Mouse (Mus musculus) heart, embryonic 16.5 days (tissue): Measurements from ENCODE around the gene Rac2. TPM values are rescaled to one million over a fixed set of nuclear protein-coding genes. Genes with fewer than 3 reads are reported as not detected.

Source experiments
- ATAC-seq: fragments of 200-750 bp; cut with Nextera tagmentation; replicated peaks from 2 replicates; pipeline ENCODE4 v1.8.0; 2017; ENCODE audit warnings: moderate number of reproducible peaks; ENCODE audit not compliant: insufficient read depth, low FRiP score; ENCODE audit errors: extremely low read depth
- H3K27ac ChIP-seq: fragments of 300-500 bp; sonication (generic); 2 replicates; pipeline ENCODE4 v1.5.1; 2014; ENCODE audit warnings: mild to moderate bottlenecking, low read length, control low read depth, moderate library complexity
- H3K27me3 ChIP-seq: fragments of 300-500 bp; sonication (generic); 2 replicates; pipeline ENCODE4 v1.6.1; 2014; ENCODE audit warnings: low read length, mixed read lengths; ENCODE audit not compliant: control insufficient read depth, insufficient read depth
- H3K36me3 ChIP-seq: fragments of 300-500 bp; sonication (generic); 2 replicates; pipeline ENCODE4 v1.6.1; 2014; ENCODE audit not compliant: control insufficient read depth, insufficient read depth
- H3K4me1 ChIP-seq: fragments of 300-500 bp; sonication (generic); 2 replicates; pipeline ENCODE4 v1.6.1; 2014; ENCODE audit warnings: low read length, mixed read lengths; ENCODE audit not compliant: control insufficient read depth, insufficient read depth
- H3K4me2 ChIP-seq: fragments of 300-500 bp; sonication (generic); 2 replicates; pipeline ENCODE4 v1.6.1; 2014; ENCODE audit warnings: low read depth, mild to moderate bottlenecking, control low read depth, low read length
- H3K4me3 ChIP-seq: fragments of 300-500 bp; sonication (generic); 2 replicates; pipeline ENCODE4 v1.5.1; 2014; ENCODE audit warnings: mild to moderate bottlenecking, control low read depth, low read length
- H3K9ac ChIP-seq: fragments of 300-500 bp; sonication (generic); 2 replicates; pipeline ENCODE4 v1.6.1; 2014; ENCODE audit warnings: low read length, control low read depth
- H3K9me3 ChIP-seq: fragments of 300-500 bp; sonication (generic); replicated peaks from 2 replicates; pipeline ENCODE4 v1.6.1; 2016; ENCODE audit warnings: low read length; ENCODE audit not compliant: control insufficient read depth
- WGBS: fragments of 180-500 bp; shearing (Covaris S2); extraction: QIAGEN DNeasy Blood & Tissue Kit; methylation state at CpG from one replicate; pipeline ENCODE4 v1.1.7; 2014; 5-methylcytosine and 5-hydroxymethylcytosine counted together
- polyA plus RNA-seq: library from polyadenylated mRNA; unstranded; fragments of >200 nt; fragmentation: Nextera tagmentation; extraction: Ambion mirVana; gene quantifications from 2 replicates; pipeline ENCODE4 v1.2.1, GENCODE M21; 2015

The Rac2 gene
- polyA plus RNA-seq, 1 experiment from 2014 or later, result 88.5 TPM

- no peak for ATAC-seq
- Histone ChIP-seq H3K9ac (no peak overlapping the region), H3K27me3 (no peaks in the 10 kb centered on the region), H3K36me3 (no peaks in the 10 kb centered on the region), H3K4me2 (no peak overlapping the region), H3K4me1 (no peaks in the 10 kb centered on the region), H3K27ac (no peak overlapping the region), H3K9me3 (no peaks in the 10 kb centered on the region), H3K4me3 (no peak overlapping the region)
- 68% methylated on average over 11 of the region's 11 CpGs for WGBS
Measured at GRCm38 (mm10) chr15:78559141-78559979, 13.2 kb downstream of the Rac2 start.

- 51% methylated on average over 10 of the region's 10 CpGs for WGBS
Measured at GRCm38 (mm10) chr15:78557693-78558535, 14.7 kb downstream of the Rac2 start.

GRCm38 (mm10) chr15:78554545-78555313 lies 17.9 kb downstream of the Rac2 start:
- ATAC-seq, result no peak
- Histone ChIP-seq H3K4me1 (no peaks in the 10 kb centered on the region), H3K36me3 (no peaks in the 10 kb centered on the region), H3K9me3 (peaks cover 13% of the 10 kb centered on the region), H3K4me2 (peak overlapping the region; percentile 32), H3K27me3 (no peaks in the 10 kb centered on the region; the same call in 1 of the 2 replicates), H3K9ac (no peak overlapping the region), H3K4me3 (peak overlapping the region; percentile 15), H3K27ac (no peak overlapping the region)
- WGBS, result 61% methylated on average over 25 of the region's 25 CpGs

More at GRCm38 (mm10) chr15:78557693-78558535, 14.7 kb downstream of the Rac2 start:
- Histone ChIP-seq H3K9ac (no peak overlapping the region), H3K4me1 (no peaks in the 10 kb centered on the region), H3K9me3 (no peaks in the 10 kb centered on the region; the same call in 1 of the 2 replicates), H3K4me3 (no peak overlapping the region), H3K27ac (no peak overlapping the region), H3K36me3 (no peaks in the 10 kb centered on the region), H3K4me2 (no peak overlapping the region), H3K27me3 (no peaks in the 10 kb centered on the region)
- no peak for ATAC-seq

GRCm38 (mm10) chr15:78549189-78549734 lies 23.3 kb downstream of the Rac2 start:
- 68% methylated on average over 4 of the region's 4 CpGs for WGBS

GRCm38 (mm10) chr15:78548711-78549110 lies 23.9 kb downstream of the Rac2 start:
- peaks cover 13% of the 10 kb centered on the region for H3K9me3 ChIP-seq
- 73% methylated on average over 8 of the region's 8 CpGs for WGBS
- H3K27ac ChIP-seq, result no peak overlapping the region
- no peak overlapping the region for H3K4me3 ChIP-seq
- peaks cover 13% of the 10 kb centered on the region for H3K4me1 ChIP-seq
- H3K9ac ChIP-seq, result no peak overlapping the region
- H3K36me3 ChIP-seq, result no peaks in the 10 kb centered on the region
- ATAC-seq, result no peak
- peaks cover 14% of the 10 kb centered on the region for H3K27me3 ChIP-seq
- H3K4me2 ChIP-seq, result no peak overlapping the region

More at GRCm38 (mm10) chr15:78549189-78549734, 23.3 kb downstream of the Rac2 start:
- Histone ChIP-seq H3K9me3 (peaks cover 13% of the 10 kb centered on the region), H3K27me3 (peaks cover 9% of the 10 kb centered on the region), H3K4me3 (no peak overlapping the region), H3K4me2 (no peak overlapping the region), H3K4me1 (peaks cover 13% of the 10 kb centered on the region), H3K27ac (no peak overlapping the region), H3K36me3 (no peaks in the 10 kb centered on the region), H3K9ac (no peak overlapping the region)
- no peak for ATAC-seq

GRCm38 (mm10) chr15:78548336-78548665 lies 24.3 kb downstream of the Rac2 start:
- Histone ChIP-seq H3K4me3 (no peak overlapping the region), H3K4me2 (no peak overlapping the region), H3K9ac (no peak overlapping the region), H3K9me3 (peaks cover 13% of the 10 kb centered on the region), H3K36me3 (no peaks in the 10 kb centered on the region), H3K27me3 (peaks cover 17% of the 10 kb centered on the region), H3K4me1 (peaks cover 13% of the 10 kb centered on the region), H3K27ac (no peak overlapping the region)
- ATAC-seq, result no peak
- 29% methylated on average over 3 of the region's 3 CpGs for WGBS

- peaks cover 17% of the 10 kb centered on the region for H3K27me3 ChIP-seq
- H3K4me3 ChIP-seq, result no peak overlapping the region
- no peak; the same call in 1 of the 2 replicates for ATAC-seq
- peaks cover 13% of the 10 kb centered on the region for H3K9me3 ChIP-seq
- 29% methylated on average over 5 of the region's 5 CpGs for WGBS
- H3K9ac ChIP-seq, result no peak overlapping the region
- peaks cover 19% of the 10 kb centered on the region for H3K4me1 ChIP-seq
- no peak overlapping the region for H3K27ac ChIP-seq
- no peak overlapping the region for H3K4me2 ChIP-seq
- H3K36me3 ChIP-seq, result no peaks in the 10 kb centered on the region
Measured at GRCm38 (mm10) chr15:78547415-78548335, 24.9 kb downstream of the Rac2 start.

- no peak overlapping the region for H3K27ac ChIP-seq
- peaks cover 33% of the 10 kb centered on the region for H3K4me1 ChIP-seq
- no peak overlapping the region for H3K4me2 ChIP-seq
- no peak for ATAC-seq
- WGBS, result 62% methylated on average over 4 of the region's 4 CpGs
- H3K36me3 ChIP-seq, result no peaks in the 10 kb centered on the region
- H3K9me3 ChIP-seq, result peaks cover 4% of the 10 kb centered on the region
- no peak overlapping the region for H3K4me3 ChIP-seq
- H3K27me3 ChIP-seq, result peaks cover 17% of the 10 kb centered on the region
- H3K9ac ChIP-seq, result no peak overlapping the region
Measured at GRCm38 (mm10) chr15:78546060-78546459, 26.5 kb downstream of the Rac2 start.
